Mouse (Mus musculus) lung, embryonic 14.5 days (tissue): ENCODE measurements around the gene Ciao1. TPM values are rescaled to one million over a fixed set of nuclear protein-coding genes. Genes with fewer than 3 reads are reported as not detected.

Source experiments
- ATAC-seq: fragments of 200-750 bp; cut with Nextera tagmentation; 2 replicates; pipeline ENCODE4 v1.8.0; 2017; ENCODE audit warnings: mild to moderate bottlenecking, moderate TSS enrichment, moderate library complexity; ENCODE audit not compliant: insufficient read depth
- DNase-seq: peaks from one replicate; pipeline ENCODE4 v3.0.0-alpha.2; 2015
- H3K27ac ChIP-seq: fragments of 300-500 bp; sonication (generic); 2 replicates; pipeline ENCODE4 v1.5.1; 2014; ENCODE audit warnings: low read depth, mild to moderate bottlenecking, moderate library complexity
- H3K27me3 ChIP-seq: fragments of 300-500 bp; sonication (generic); 2 replicates; pipeline ENCODE4 v1.6.1; 2014; ENCODE audit warnings: low read length, control low read depth; ENCODE audit not compliant: insufficient read depth
- H3K36me3 ChIP-seq: fragments of 300-500 bp; sonication (generic); 2 replicates; pipeline ENCODE4 v1.6.1; 2014; ENCODE audit warnings: control low read depth; ENCODE audit not compliant: insufficient read depth
- H3K4me1 ChIP-seq: fragments of 300-500 bp; sonication (generic); 2 replicates; pipeline ENCODE4 v1.6.1; 2014; ENCODE audit warnings: antibody characterized with exemption, control low read depth; ENCODE audit not compliant: insufficient read depth
- H3K4me2 ChIP-seq: fragments of 300-500 bp; sonication (generic); 2 replicates; pipeline ENCODE4 v1.6.1; 2014; ENCODE audit warnings: mild to moderate bottlenecking
- H3K4me3 ChIP-seq: fragments of 300-500 bp; sonication (generic); 2 replicates; pipeline ENCODE4 v1.5.1; 2014; ENCODE audit warnings: low read depth, low read length
- H3K9ac ChIP-seq: fragments of 300-500 bp; sonication (generic); 2 replicates; pipeline ENCODE4 v1.6.1; 2014
- H3K9me3 ChIP-seq: fragments of 300-500 bp; sonication (generic); 2 replicates; pipeline ENCODE4 v1.6.1; 2016; ENCODE audit warnings: low read depth, low read length, control low read depth
- CTCF ChIP-seq: IDR thresholded peaks from 2 replicates; pipeline ENCODE4 v1.5.1; 2016; ENCODE audit warnings: antibody characterized with exemption, low read depth
- WGBS: fragments of 180-500 bp; shearing (Covaris S2); extraction: QIAGEN DNeasy Blood & Tissue Kit; methylation state at CpG from one replicate; pipeline ENCODE4 v1.1.7; 2014; 5-methylcytosine and 5-hydroxymethylcytosine counted together
- polyA plus RNA-seq: library from polyadenylated mRNA; unstranded; fragments of >200 nt; fragmentation: Nextera tagmentation; extraction: Ambion mirVana; gene quantifications from 2 replicates; pipeline ENCODE4 v1.2.1, GENCODE M21; 2014

Ciao1 gene
- polyA plus RNA-seq = 58.5 and 61.3 TPM in 2 replicates

DNA sequence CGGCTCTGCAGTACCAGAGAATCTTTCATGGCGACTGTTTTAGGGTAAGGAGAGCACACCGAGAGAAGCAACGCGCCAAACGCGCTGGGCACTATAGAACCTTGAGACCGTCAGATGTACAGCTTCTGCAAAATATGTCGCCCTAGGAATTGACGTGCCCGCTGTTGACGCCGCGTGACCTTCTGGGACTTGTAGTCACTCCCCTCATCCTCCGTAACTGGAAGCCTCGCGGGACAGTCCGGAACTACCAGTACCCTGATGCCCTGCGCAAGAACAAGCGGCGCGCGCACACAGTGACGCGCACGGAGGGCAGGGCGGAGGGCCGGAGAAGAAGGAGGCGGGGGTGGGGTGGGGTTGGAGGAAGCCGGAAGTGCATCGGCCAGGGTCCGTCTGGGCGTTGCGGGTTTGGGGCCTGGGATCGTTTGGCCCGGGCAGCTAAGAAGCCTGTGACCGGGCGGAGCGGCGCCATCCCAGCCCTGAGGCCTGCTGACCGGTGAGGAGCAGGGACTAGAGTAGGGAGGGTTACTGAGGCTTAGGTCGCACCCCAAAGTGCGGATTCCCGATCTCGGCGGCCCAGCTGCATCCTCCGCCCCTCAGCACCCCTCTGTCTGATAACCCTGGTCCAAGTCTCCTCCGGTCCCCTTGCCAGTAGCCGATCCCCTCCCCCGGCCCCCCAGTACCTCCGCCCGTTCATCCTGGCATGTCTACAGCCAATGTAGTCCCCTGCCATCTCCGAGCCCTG lies at the start of gene Ciao1, which contains the start of gene Tmem127:
Ciao1 (minus strand) TSS at position 225 of the 742 bp plus-strand sequence.
Tmem127 (plus strand) TSS at position 317 of the 742 bp plus-strand sequence.
- peak within 1 kb of the TSS; percentile 79 for H3K4me3 ChIP-seq
- peak within 1 kb of the TSS; percentile 69; the same call in 1 of the 2 replicates for H3K27ac ChIP-seq
- peak; percentile 100 for DNase-seq
- peak; percentile 99 for ATAC-seq
- H3K27me3 ChIP-seq = no peaks in the 10 kb centered on the region
- H3K36me3 ChIP-seq = peaks cover 41% of the 10 kb centered on the region
- peak within 1 kb of the TSS; percentile 96 for H3K4me2 ChIP-seq
- no peaks in the 10 kb centered on the region for H3K9me3 ChIP-seq
- peak within 1 kb of the TSS; percentile 80 for H3K9ac ChIP-seq
- 0 out of 2 replicates have a peak, but pooled peaks have one; percentile 16 for TF ChIP-seq CTCF
- no peaks in the 10 kb centered on the region for H3K4me1 ChIP-seq
- under 1% methylated on average over 53 of the region's 53 CpGs for WGBS

DNA sequence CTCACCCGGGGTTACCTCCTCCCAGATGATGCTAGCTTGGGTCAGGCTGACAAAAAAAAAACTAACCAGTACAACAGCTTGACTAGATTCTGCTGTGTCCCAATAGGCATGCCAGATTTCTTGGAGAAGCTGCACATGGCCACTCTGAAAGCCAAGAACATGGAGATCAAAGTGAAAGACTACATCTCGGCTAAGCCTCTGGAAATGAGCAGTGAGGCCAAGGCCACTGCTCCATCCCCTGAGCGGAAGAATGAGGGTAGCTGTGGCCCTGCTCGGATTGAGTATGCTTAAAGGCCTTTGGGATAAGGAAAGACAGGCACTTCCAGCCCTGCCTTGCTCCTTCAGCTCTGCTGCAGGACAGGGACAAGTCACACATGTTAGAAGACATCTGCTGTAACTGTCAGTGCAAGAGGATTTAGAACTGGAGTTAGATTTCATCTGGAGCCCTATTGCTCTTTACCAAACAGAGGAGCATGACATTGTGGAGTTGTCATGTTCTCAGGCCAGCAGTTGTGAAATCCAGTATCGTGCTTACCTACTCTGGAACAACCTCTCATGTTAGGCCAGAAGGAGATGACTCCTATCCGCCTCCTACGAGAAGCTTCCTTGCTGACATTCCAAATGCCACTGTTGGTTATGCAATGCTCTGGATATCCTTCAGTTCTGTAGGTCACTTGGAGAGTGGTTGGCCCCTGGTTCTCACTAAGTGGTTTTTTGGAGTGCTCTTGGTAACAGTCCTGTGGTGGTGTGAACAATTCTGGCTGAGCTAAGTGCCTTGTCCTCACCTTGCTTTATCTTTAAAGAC lies 49.6 kb upstream of the Ciao1 start:
- no peaks in the 10 kb centered on the region for H3K27me3 ChIP-seq
- H3K36me3 ChIP-seq = peaks cover 83% of the 10 kb centered on the region
- WGBS = 93% methylated on average over 7 of the region's 7 CpGs

DNA sequence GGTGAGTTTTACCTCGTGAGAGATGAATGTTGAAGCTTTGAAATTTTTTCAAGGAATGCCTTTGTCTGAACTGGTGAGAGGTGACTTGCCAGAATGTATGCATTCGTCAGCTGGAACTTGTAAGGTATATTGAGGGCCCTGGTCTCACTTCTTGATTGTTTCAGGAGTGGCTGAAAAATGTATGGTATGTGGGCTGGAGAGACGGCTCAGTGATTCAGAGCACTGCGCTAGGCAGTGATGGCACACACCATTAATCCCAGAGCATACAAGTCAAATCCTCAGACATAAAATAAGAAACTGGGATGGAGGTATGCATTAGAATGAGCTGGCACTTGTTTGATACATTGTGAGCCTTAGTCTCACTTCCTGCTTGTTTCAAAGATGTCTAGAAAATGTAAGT lies 44.6 kb upstream of the Ciao1 start:
- 0 out of 2 replicates have a peak overlapping the region, but pooled peaks have one; percentile 24 for H3K27ac ChIP-seq

More for the DNA sequence above, 49.6 kb upstream of the Ciao1 start:
- Histone ChIP-seq H3K27ac (no peak overlapping the region), H3K9me3 (no peaks in the 10 kb centered on the region), H3K9ac (no peak overlapping the region), H3K4me2 (no peak overlapping the region), H3K4me1 (no peaks in the 10 kb centered on the region), H3K4me3 (no peak overlapping the region)
- no peak for DNase-seq
- TF ChIP-seq CTCF = no peak
- no peak for ATAC-seq

DNA sequence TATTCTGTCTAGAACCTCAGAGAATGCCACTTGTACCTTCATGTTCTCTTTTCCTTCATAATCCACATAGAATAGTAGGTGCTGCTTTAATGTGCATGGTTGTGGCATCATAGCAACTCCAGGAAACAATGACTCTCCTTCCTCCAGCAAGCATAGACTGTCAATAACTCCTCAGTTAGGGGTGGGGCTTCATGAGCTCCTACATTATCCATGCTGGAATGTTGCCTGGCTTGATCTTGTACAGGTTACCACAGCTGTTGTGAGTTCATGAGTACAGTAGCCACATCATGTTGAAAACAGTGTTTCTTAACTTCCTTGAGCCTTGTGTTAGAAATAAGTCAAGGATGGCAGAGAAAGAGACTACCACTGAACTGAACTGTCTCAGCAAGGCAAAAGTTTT lies 30.5 kb upstream of the Ciao1 start:
- Histone ChIP-seq H3K4me2 (no peak overlapping the region), H3K36me3 (no peaks in the 10 kb centered on the region), H3K27me3 (no peaks in the 10 kb centered on the region), H3K9me3 (no peaks in the 10 kb centered on the region), H3K27ac (no peak overlapping the region), H3K9ac (no peak overlapping the region), H3K4me1 (no peaks in the 10 kb centered on the region), H3K4me3 (no peak overlapping the region)
- TF ChIP-seq CTCF = no peak
- ATAC-seq (no peak), DNase-seq (no peak)

More for the DNA sequence above, 44.6 kb upstream of the Ciao1 start:
- ATAC-seq (no peak), DNase-seq (no peak)
- WGBS = 64% methylated on average over 4 of the region's 4 CpGs
- no peak overlapping the region for H3K4me2 ChIP-seq
- H3K27me3 ChIP-seq = no peaks in the 10 kb centered on the region
- no peak overlapping the region for H3K4me3 ChIP-seq
- H3K9ac ChIP-seq = no peak overlapping the region
- no peaks in the 10 kb centered on the region for H3K4me1 ChIP-seq
- peaks cover 70% of the 10 kb centered on the region for H3K36me3 ChIP-seq
- H3K9me3 ChIP-seq = no peaks in the 10 kb centered on the region
- no peak for TF ChIP-seq CTCF

DNA sequence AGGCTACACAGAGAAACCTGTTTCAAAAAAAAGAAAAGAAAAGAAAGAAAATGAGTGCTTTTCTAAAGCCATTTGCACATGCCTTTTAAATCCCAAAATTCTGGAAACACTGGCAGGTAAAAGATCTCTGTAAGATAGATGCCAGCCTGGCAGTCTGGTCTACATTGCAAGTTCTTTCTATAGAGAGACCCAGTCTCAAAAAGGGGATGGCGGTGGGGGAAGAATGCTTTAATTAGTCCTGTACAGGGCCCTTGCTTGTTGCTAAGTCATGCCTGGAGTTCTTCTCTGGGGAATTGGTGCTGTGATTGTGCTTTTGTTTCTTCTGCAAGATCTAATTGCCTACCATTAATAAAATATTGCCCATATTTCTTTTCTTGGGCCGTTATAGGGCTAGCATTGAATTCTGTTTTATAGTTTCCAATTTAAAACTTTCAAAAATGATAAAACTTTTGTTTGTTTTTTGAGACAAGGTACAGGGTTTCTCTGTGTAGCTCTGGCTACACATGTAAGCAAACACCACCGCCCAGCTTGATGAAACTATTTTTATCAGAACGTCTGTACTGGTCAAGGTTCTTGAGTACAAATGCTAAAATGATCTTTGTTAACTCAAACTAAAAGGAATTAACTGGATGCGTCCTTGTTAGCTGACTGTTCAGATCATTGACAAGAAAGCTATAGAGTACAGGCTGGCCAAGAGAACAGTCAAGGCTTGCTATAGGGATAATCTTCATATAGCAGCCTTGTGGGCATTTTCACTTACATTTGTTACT lies 28.1 kb upstream of the Ciao1 start:
- ATAC-seq = no peak
- no peak for TF ChIP-seq CTCF
- no peaks in the 10 kb centered on the region for H3K4me1 ChIP-seq
- H3K4me2 ChIP-seq = no peak overlapping the region
- H3K27ac ChIP-seq = no peak overlapping the region
- no peaks in the 10 kb centered on the region for H3K27me3 ChIP-seq
- H3K9ac ChIP-seq = no peak overlapping the region
- WGBS = 78% methylated on average over 5 of the region's 5 CpGs
- DNase-seq = no peak
- H3K36me3 ChIP-seq = 0 out of 2 replicates have a peak, but pooled peaks cover 7% of the 10 kb centered on the region
- H3K9me3 ChIP-seq = no peaks in the 10 kb centered on the region
- H3K4me3 ChIP-seq = no peak overlapping the region

DNA sequence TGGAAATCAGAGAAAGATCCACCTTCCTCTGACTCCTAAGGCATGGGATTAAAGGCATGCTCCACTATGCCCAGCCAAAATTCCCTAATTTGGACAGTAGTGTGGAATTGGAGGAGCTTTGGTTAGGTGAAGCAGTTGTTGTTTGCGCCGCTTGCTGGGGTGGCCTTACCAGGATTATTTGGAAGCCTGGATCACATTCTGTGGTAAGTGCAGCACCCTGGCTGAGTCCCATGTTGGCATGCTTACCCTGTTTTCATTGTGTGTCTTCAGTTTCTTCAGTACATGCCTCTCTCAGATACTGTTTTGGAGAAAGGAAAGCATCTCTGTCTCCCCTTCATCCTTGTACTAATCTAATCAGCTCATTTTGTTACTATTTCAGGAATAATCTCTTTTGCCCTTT lies 27.0 kb upstream of the Ciao1 start:
- no peaks in the 10 kb centered on the region for H3K9me3 ChIP-seq
- 89% methylated on average over 2 of the region's 2 CpGs for WGBS
- H3K4me1 ChIP-seq = no peaks in the 10 kb centered on the region
- H3K9ac ChIP-seq = no peak overlapping the region
- H3K27me3 ChIP-seq = no peaks in the 10 kb centered on the region
- no peak overlapping the region for H3K4me3 ChIP-seq
- 0 out of 2 replicates have a peak, but pooled peaks cover 7% of the 10 kb centered on the region for H3K36me3 ChIP-seq
- DNase-seq = no peak
- H3K27ac ChIP-seq = no peak overlapping the region
- no peak for ATAC-seq
- TF ChIP-seq CTCF = no peak
- H3K4me2 ChIP-seq = no peak overlapping the region
